Mouse (Mus musculus): ENCODE data around the gene Dot1l. TPM values are rescaled to one million over a fixed set of nuclear protein-coding genes. Genes with fewer than 3 reads are reported as not detected.

Dot1l gene
- 20.9 and 22.1 TPM in 2 replicates for polyA plus RNA-seq (2012; ENCODE audit: insufficient read depth, insufficient read length, missing spikeins)

DNA sequence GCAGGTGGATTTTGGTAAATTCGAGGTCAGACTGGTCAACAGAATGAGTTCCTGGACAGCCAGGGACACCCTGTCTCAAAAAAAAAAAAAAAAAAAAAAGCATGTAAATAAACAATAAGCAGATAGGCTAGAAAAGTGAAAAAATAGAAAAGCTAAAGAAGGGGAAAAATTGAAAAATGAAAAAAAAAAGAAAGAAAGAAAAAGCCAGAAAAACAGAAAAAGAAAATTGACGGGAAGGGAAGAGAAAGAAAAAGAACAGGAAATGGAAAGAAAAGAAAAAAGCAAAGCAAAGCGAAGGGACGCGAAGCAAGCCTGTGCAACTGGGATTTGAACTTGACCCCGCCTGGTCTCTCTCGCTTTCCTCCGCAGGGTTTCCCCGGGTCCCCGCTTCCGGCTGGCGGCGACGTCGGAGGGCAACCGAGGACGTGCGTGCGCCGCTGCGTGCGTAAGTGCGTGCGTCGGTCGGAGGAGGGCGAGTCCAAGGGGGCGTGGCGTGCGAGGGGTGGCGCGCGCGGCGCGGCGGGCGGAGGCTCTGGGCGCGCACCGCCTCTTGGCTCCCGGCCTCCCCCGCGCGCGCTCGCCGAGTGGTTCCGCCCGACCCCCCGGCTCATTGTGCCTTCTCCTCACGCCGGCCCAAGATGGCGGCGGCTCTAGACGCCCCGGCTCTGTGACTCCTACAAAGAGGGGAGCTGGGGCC is at the start of gene Dot1l:
Gene Dot1l, plus strand, starts transcription at position 613 of the 697 bp plus-strand sequence.
- Histone ChIP-seq H3K4me3 (ENCODE audit: insufficient read depth, low read length) (peak within 1 kb of the TSS; percentile 91), H3K4me1 (ENCODE audit: control insufficient read depth, insufficient read depth, low read length) (peaks cover 59% of the 10 kb centered on the region), H3K27ac (ENCODE audit: insufficient read depth, low read depth, low read length) (peak within 1 kb of the TSS; percentile 47)
- TF ChIP-seq CTCF (IDR thresholded peaks at IDR 0.05; ENCODE audit: low read depth, low read length) (no peak), POLR2A (IDR thresholded peaks at IDR 0.05; ENCODE audit: borderline replicate concordance, low read depth, low read length) (no peak)

DNA sequence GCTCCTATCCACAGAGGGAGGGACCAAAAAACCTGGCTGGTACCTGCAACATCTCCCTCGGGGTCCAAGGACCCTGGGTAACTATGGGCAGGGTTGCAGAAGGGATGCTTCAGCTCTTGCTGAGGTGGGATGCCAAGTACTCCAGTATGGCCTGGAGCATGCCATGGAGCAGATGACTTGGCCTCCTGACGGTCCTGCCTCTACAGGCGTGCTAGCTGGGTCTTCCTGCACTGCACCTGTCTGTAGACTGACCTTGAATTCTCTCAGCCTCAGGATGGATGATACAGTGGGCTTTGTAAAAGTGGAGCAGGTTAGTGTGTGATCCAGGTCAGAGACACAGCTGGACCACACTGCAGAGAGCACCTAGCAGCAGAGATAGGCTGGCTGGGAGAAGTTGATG is 49.5 kb upstream of the Dot1l start:
- H3K4me1 ChIP-seq (ENCODE audit: control insufficient read depth, insufficient read depth, low read length) = peaks cover 8% of the 10 kb centered on the region
- H3K27ac ChIP-seq (ENCODE audit: insufficient read depth, low read depth, low read length) = no peak overlapping the region
- no peak overlapping the region for H3K4me3 ChIP-seq (ENCODE audit: insufficient read depth, low read length)
- TF ChIP-seq POLR2A (IDR thresholded peaks at IDR 0.05; ENCODE audit: borderline replicate concordance, low read depth, low read length) = no peak
- TF ChIP-seq CTCF (IDR thresholded peaks at IDR 0.05; ENCODE audit: low read depth, low read length) = no peak

DNA sequence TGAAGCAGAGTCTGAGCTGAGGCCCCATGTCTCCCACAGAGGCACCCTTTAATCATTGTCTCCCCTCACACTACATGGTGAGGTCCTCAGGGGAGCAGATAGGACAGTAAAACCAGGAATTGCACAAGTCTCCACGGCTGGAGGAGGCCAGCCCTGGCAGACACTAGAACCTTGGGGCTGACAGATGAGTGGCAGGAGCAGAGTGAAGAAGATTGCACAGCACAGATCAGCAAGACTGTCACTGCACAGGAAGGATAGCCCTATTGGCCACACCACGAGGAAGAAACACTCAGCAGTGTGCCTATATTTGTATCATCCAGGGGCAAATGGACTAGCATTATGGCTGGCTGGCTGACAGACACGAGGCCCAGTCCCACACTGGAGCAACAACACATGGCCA is 44.2 kb upstream of the Dot1l start:
- H3K27ac ChIP-seq (ENCODE audit: insufficient read depth, low read depth, low read length) = no peak overlapping the region
- H3K4me3 ChIP-seq (ENCODE audit: insufficient read depth, low read length) = no peak overlapping the region
- TF ChIP-seq CTCF (IDR thresholded peaks at IDR 0.05; ENCODE audit: low read depth, low read length) (no peak), POLR2A (IDR thresholded peaks at IDR 0.05; ENCODE audit: borderline replicate concordance, low read depth, low read length) (no peak)
- H3K4me1 ChIP-seq (ENCODE audit: control insufficient read depth, insufficient read depth, low read length) = no peaks in the 10 kb centered on the region

DNA sequence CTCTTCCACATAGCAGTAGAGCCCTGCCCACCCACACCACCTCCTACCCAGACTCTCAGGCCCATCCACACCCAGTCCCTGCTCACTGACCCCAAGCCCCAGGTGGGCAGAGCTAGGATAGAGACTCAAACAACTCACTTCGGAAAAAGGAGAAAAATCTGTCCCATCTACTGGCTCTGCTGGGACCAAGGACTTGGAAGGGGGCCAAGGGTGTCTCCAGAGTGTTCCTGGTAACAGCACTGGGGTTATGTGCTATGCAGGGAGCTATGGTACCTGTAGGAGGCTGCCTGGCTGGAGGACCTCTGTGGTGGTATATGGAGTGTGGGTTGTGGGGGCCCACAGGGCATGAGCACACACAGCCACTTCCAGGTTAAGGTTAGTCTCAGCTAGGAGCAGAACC is 37.7 kb upstream of the Dot1l start:
- H3K4me1 ChIP-seq (ENCODE audit: control insufficient read depth, insufficient read depth, low read length) = no peaks in the 10 kb centered on the region
- no peak overlapping the region for H3K27ac ChIP-seq (ENCODE audit: insufficient read depth, low read depth, low read length)
- no peak overlapping the region for H3K4me3 ChIP-seq (ENCODE audit: insufficient read depth, low read length)
- TF ChIP-seq CTCF (IDR thresholded peaks at IDR 0.05; ENCODE audit: low read depth, low read length) (no peak), POLR2A (IDR thresholded peaks at IDR 0.05; ENCODE audit: borderline replicate concordance, low read depth, low read length) (no peak)

DNA sequence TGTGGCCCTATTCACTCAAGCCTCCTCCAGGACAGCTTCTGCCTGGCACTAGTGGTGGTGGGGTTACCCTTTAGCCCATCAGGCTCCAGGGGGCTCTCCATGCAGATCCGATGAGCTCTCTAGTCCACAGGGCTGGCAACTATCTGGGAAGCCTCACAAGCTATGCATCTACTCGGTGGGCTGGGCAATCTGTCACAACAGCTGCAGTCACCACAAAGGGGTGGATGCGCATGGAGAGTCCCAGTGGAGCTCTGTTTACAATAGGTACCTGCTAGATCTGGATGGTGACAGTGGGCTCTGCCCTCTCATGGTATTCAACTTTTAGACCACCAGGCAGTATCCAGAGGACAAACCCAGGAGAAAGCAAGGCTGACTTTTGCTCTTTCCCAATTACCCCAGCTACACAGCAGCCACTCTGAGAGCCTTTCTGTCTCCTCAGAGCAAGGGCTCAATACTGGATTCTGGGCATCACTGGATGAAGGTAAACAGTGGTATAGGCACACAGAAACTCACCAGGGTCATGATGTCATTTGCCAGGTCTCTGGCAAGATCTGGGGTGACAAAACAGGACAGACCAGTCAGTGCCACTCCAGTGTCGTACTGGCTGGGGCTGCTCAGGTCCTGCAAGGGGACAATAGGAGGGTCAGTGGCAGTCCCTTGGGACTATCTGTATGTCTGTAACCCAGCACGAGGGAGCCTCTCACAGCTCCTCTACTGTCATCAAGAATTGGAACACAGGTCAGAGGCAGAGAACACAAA is 27.5 kb upstream of the Dot1l start:
- no peak overlapping the region for H3K27ac ChIP-seq (ENCODE audit: insufficient read depth, low read depth, low read length)
- H3K4me3 ChIP-seq (ENCODE audit: insufficient read depth, low read length) = no peak overlapping the region
- TF ChIP-seq POLR2A (IDR thresholded peaks at IDR 0.05; ENCODE audit: borderline replicate concordance, low read depth, low read length) = no peak
- TF ChIP-seq CTCF (IDR thresholded peaks at IDR 0.05; ENCODE audit: low read depth, low read length) = no peak
- no peaks in the 10 kb centered on the region for H3K4me1 ChIP-seq (ENCODE audit: control insufficient read depth, insufficient read depth, low read length)

DNA sequence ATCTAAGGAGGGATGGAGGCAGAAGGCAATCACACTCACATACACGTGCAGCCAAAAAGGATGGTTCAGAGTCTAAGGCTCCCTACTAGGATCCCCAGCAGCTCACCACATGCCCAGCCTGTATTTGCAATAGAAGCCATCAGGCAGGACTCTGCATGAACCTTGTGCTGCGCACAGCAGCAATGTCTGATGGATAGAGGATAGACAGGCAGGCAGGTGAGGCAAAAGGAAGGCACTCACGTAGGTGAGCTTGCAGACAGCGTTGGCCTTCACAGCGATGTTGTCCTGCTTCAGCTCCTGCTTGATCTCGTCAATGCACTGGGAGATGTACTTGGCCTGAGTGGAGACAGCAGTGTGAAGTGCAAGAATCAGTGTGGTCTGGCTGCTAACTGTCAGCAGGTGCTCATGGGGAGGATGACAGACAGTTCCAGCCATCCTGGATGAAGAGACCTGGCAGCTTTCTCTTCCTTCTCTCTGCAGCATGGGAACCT is 22.4 kb upstream of the Dot1l start:
- Histone ChIP-seq H3K4me3 (ENCODE audit: insufficient read depth, low read length) (no peak overlapping the region), H3K4me1 (ENCODE audit: control insufficient read depth, insufficient read depth, low read length) (peaks cover 21% of the 10 kb centered on the region), H3K27ac (ENCODE audit: insufficient read depth, low read depth, low read length) (no peak overlapping the region)
- no peak for TF ChIP-seq POLR2A (IDR thresholded peaks at IDR 0.05; ENCODE audit: borderline replicate concordance, low read depth, low read length)
- no peak for TF ChIP-seq CTCF (IDR thresholded peaks at IDR 0.05; ENCODE audit: low read depth, low read length)

DNA sequence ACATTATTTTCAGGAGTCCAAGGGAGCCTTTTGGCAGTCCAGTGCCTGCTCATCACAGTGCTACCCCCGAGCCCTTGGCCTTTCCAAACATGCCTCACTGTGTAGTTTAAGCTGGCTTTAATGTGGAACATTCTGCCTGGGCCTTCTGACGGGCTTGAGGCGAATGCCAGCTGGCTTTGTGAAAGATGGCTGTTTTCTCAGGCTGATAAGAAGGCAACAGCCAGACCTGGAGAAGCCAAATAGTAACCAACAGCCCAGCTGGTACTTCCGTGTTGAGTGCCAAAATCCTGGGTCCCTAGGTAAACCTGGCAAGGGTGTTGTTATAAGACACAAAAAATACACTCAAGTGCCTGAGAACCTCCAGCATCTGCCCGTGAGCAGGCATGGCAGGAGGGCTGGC is 18.3 kb upstream of the Dot1l start:
- H3K4me3 ChIP-seq (ENCODE audit: insufficient read depth, low read length) = no peak overlapping the region
- peaks cover 39% of the 10 kb centered on the region for H3K4me1 ChIP-seq (ENCODE audit: control insufficient read depth, insufficient read depth, low read length)

DNA sequence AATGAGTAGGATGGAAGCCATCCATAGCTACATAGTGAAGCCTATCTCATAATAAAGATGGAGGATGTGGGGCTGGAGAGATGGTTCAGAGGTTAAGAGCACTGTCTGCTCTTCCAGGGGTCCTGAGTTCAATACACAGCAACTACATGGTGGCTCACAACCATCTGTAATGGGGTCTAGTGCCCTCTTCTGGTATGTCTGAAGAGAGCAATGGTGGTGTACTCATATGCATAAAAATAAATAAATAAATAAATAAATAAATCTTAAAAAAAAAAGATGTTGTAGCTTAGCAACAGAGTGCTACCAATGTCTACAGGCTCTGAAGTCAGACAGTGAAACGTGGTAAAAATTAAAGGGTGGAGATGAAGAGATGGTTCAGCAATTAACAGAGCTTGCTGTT is 16.3 kb upstream of the Dot1l start:
- no peak for TF ChIP-seq CTCF (IDR thresholded peaks at IDR 0.05; ENCODE audit: low read depth, low read length)
- H3K4me1 ChIP-seq (ENCODE audit: control insufficient read depth, insufficient read depth, low read length) = peaks cover 43% of the 10 kb centered on the region
- H3K4me3 ChIP-seq (ENCODE audit: insufficient read depth, low read length) = no peak overlapping the region
- H3K27ac ChIP-seq (ENCODE audit: insufficient read depth, low read depth, low read length) = no peak overlapping the region

More for the DNA sequence above, 18.3 kb upstream of the Dot1l start:
- H3K27ac ChIP-seq (ENCODE audit: insufficient read depth, low read depth, low read length) = no peak overlapping the region
- TF ChIP-seq CTCF (IDR thresholded peaks at IDR 0.05; ENCODE audit: low read depth, low read length) = no peak
- TF ChIP-seq POLR2A (IDR thresholded peaks at IDR 0.05; ENCODE audit: borderline replicate concordance, low read depth, low read length) = no peak

DNA sequence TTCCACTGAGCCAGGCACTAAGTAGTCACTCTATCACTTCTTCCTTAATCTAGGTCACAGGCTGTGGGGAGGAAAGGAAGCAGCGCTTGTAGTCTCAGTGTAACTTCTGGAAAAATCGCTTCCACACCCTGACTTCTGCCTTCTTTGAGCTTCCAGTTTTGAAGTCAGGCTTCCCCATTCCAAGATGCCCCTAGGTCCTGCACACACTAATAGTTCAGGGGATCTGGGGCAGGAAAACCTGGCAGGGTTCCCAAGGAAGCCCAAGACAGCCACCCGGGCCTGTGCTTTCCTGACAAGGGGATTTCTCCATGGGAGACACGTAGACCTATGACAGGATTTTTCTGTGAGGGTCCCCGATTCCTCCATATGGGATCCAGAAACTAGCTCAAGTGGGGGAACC is 13.9 kb upstream of the Dot1l start:
- peak overlapping the region; percentile 98 for H3K4me3 ChIP-seq (ENCODE audit: insufficient read depth, low read length)
- H3K4me1 ChIP-seq (ENCODE audit: control insufficient read depth, insufficient read depth, low read length) = peaks cover 42% of the 10 kb centered on the region
- TF ChIP-seq CTCF (IDR thresholded peaks at IDR 0.05; ENCODE audit: low read depth, low read length) = no peak
- TF ChIP-seq POLR2A (IDR thresholded peaks at IDR 0.05; ENCODE audit: borderline replicate concordance, low read depth, low read length) = no peak
- peak overlapping the region; percentile 81 for H3K27ac ChIP-seq (ENCODE audit: insufficient read depth, low read depth, low read length)

DNA sequence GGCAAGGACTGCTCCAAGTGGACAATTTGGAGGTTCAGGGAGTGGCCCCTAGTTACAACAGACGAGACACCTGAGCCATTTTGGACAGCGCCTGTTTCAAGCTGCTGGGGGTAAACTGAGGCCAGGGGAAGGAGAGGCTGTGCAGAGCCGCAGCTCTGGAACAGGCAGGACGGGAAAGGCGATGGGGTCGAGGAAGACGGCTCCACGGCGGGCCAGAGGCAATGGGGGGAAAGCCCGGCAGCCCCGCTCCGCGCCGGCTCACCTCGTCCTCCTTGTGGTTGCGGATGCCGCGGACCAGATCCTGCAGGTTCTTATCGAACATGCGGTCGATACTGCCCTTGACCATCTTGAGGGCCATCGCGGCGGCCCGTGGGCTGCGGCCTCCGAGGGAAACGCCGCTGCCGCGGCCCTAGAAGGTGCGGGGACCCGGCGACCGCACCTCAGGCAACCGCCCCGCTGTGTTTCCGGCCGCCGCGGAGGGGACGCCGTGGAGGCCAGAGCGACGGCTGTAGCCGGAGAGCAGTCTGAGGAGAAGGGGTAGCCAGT is 13.3 kb upstream of the Dot1l start:
- no peak for TF ChIP-seq CTCF (IDR thresholded peaks at IDR 0.05; ENCODE audit: low read depth, low read length)
- TF ChIP-seq POLR2A (IDR thresholded peaks at IDR 0.05; ENCODE audit: borderline replicate concordance, low read depth, low read length) = no peak
- peak overlapping the region; percentile 98 for H3K4me3 ChIP-seq (ENCODE audit: insufficient read depth, low read length)
- H3K27ac ChIP-seq (ENCODE audit: insufficient read depth, low read depth, low read length) = peak overlapping the region; percentile 81
- peaks cover 37% of the 10 kb centered on the region for H3K4me1 ChIP-seq (ENCODE audit: control insufficient read depth, insufficient read depth, low read length)
